Mouse (Mus musculus) MEL-GATA-1-ER (cell line): ENCODE data around the gene Hoxa6.

ENCODE experiments used
- DNase-seq: peaks from one replicate; pipeline ENCODE4 v3.0.0-alpha.2; 2012; ENCODE audit warnings: low read depth; ENCODE audit errors: extremely low read depth

Gene Hoxa6

GRCm38 (mm10) chr6:52202362-52203120 is 6.0 kb downstream of the Hoxa6 start:
- DNase-seq, result no peak

GRCm38 (mm10) chr6:52201269-52201668 is 7.3 kb downstream of the Hoxa6 start:
- DNase-seq, result no peak

GRCm38 (mm10) chr6:52200751-52201250 is 7.7 kb downstream of the Hoxa6 start:
- DNase-seq, result no peak

- no peak for DNase-seq
These were observed 8.3 kb downstream of the Hoxa6 start for GRCm38 (mm10) chr6:52200073-52200750.

- no peak for DNase-seq
These were observed 11.3 kb downstream of the Hoxa6 start for GRCm38 (mm10) chr6:52197271-52197670.

- DNase-seq, result no peak
These were observed 11.7 kb downstream of the Hoxa6 start for GRCm38 (mm10) chr6:52196811-52197210.

- DNase-seq, result no peak
These were observed 13.8 kb downstream of the Hoxa6 start for GRCm38 (mm10) chr6:52194690-52195089.

GRCm38 (mm10) chr6:52191860-52192550 is 16.5 kb downstream of the Hoxa6 start:
- no peak for DNase-seq

GRCm38 (mm10) chr6:52190906-52191810 is 17.4 kb downstream of the Hoxa6 start, which contains the start of gene Hoxa4:
Gene Hoxa4 (minus strand): TSS chr6:52191753.
- DNase-seq, result no peak

- no peak for DNase-seq
These were observed 18.1 kb downstream of the Hoxa6 start for GRCm38 (mm10) chr6:52190410-52190809.

GRCm38 (mm10) chr6:52189909-52190308 is 18.6 kb downstream of the Hoxa6 start:
- no peak for DNase-seq

- DNase-seq, result no peak
These were observed 19.3 kb downstream of the Hoxa6 start for GRCm38 (mm10) chr6:52189172-52189591.

GRCm38 (mm10) chr6:52186500-52186899 is 22.0 kb downstream of the Hoxa6 start:
- DNase-seq, result no peak

GRCm38 (mm10) chr6:52185834-52186233 is 22.7 kb downstream of the Hoxa6 start:
- no peak for DNase-seq

- DNase-seq, result no peak
These were observed 23.3 kb downstream of the Hoxa6 start for GRCm38 (mm10) chr6:52185222-52185621.

- no peak for DNase-seq
These were observed 23.9 kb downstream of the Hoxa6 start for GRCm38 (mm10) chr6:52184668-52185067.

GRCm38 (mm10) chr6:52183311-52184080 is 25.0 kb downstream of the Hoxa6 start:
- no peak for DNase-seq

GRCm38 (mm10) chr6:52182793-52183192 is 25.7 kb downstream of the Hoxa6 start:
- no peak for DNase-seq

- no peak for DNase-seq
These were observed 26.5 kb downstream of the Hoxa6 start for GRCm38 (mm10) chr6:52182030-52182429.

GRCm38 (mm10) chr6:52180726-52181125 is 27.8 kb downstream of the Hoxa6 start:
- no peak for DNase-seq
